Mouse (Mus musculus): ENCODE measurements around the gene Tmem144. TPM values are rescaled to one million over a fixed set of nuclear protein-coding genes. Genes with fewer than 3 reads are reported as not detected.

Tmem144 gene
- total and polyA plus RNA-seq, 3 experiments: 0.59 to 2.0 (median 1.3) TPM

GRCm38 (mm10) chr3:79841475-79841874, 11.1 kb downstream of the Tmem144 start:
- Histone ChIP-seq H3K4me2 (ENCODE audit: insufficient read depth, low read depth, poor library complexity, severe bottlenecking) (peak overlapping the region; percentile 44; the same call in 1 of the 2 replicates), H3K36me3 (replicated peaks in 1 of 2; ENCODE audit: control insufficient read depth in 1 of 2, insufficient read depth in 1 of 2, low read length in 1 of 2) (no peaks in the 10 kb centered on the region), H3K4me3 (replicated peaks in 1 of 3; ENCODE audit: low read depth in 2 of 3, low read length in 2 of 3, poor library complexity in 1 of 3) (peak overlapping the region; percentile 24 to 28 (median 27)), H3K27me3 (replicated peaks) (no peaks in the 10 kb centered on the region), H3K27ac (ENCODE audit: insufficient read depth, low read depth) (no peak overlapping the region), H3K4me1 (ENCODE audit: control insufficient read depth in 1 of 2, insufficient read depth in 2 of 2) (no peaks in the 10 kb centered on the region; a peak in 1 of 4 replicates), H3K79me2 (replicated peaks; ENCODE audit: control insufficient read depth, extremely low read depth, insufficient read depth, poor library complexity, severe bottlenecking) (no peaks in the 10 kb centered on the region), H3K9ac (ENCODE audit: insufficient read depth, low read depth) (no peak overlapping the region), H3K9me3 (replicated peaks; ENCODE audit: low read length) (no peaks in the 10 kb centered on the region)
- no peak for DNase-seq (ENCODE audit: extremely low read depth)
- in situ Hi-C loops (cut with MboI; ENCODE audit: low pct_ligation_motif_present, low pct_unique_long_range_greater_than_20kb, low sequenced_read_pairs): no loop called here
- dilution Hi-C loops (cut with MboI; ENCODE audit: extremely low pct_ligation_motif_present, extremely low pct_unique_long_range_greater_than_20kb, low sequenced_read_pairs): no loop called here
- no peak for TF ChIP-seq POLR2AphosphoS2 (IDR thresholded peaks at IDR 0.05; ENCODE audit: low read depth, low read length)
- TF ChIP-seq ZMIZ1 (IDR thresholded peaks at IDR 0.05; ENCODE audit: low read depth, low read length): no peak
- TF ChIP-seq KAT2A (IDR thresholded peaks at IDR 0.05; ENCODE audit: insufficient replicate concordance, low read length): no peak
- no peak for TF ChIP-seq ZC3H11A (IDR thresholded peaks at IDR 0.05; ENCODE audit: low read depth, low read length)
- TF ChIP-seq BHLHE40 (IDR thresholded peaks at IDR 0.05; ENCODE audit: low read depth, low read length): no peak
- TF ChIP-seq RAD21 (IDR thresholded peaks at IDR 0.05; ENCODE audit: low read depth, low read length): no peak
- no peak for TF ChIP-seq GABPA (IDR thresholded peaks at IDR 0.05; ENCODE audit: insufficient replicate concordance, low read depth, low read length)
- no peak for TF ChIP-seq MYC (IDR thresholded peaks at IDR 0.05; ENCODE audit: low read depth, low read length)
- no peak for TF ChIP-seq HCFC1 (IDR thresholded peaks at IDR 0.05; ENCODE audit: low read depth, low read length)
- TF ChIP-seq EP300 (IDR thresholded peaks at IDR 0.05; ENCODE audit: low read length): no peak
- no peak for TF ChIP-seq USF1 (IDR thresholded peaks at IDR 0.05; ENCODE audit: low read depth, low read length)
- TF ChIP-seq JUN (IDR thresholded peaks at IDR 0.05; ENCODE audit: insufficient read depth, low read depth, low read length): no peak
- no peak for TF ChIP-seq RCOR1 (conservative IDR thresholded peaks at IDR 0.05; ENCODE audit: low read depth, low read length)
- no peak for TF ChIP-seq ETS1 (conservative IDR thresholded peaks at IDR 0.05; ENCODE audit: low read depth, low read length)
- no peak for TF ChIP-seq CHD1 (IDR thresholded peaks at IDR 0.05; ENCODE audit: low read depth, low read length)
- TF ChIP-seq ELF1 (IDR thresholded peaks at IDR 0.05; ENCODE audit: low read depth, low read length): no peak
- no peak for TF ChIP-seq MEF2A (IDR thresholded peaks at IDR 0.05; ENCODE audit: borderline replicate concordance, low read depth, low read length)
- no peak for TF ChIP-seq PAX5 (IDR thresholded peaks at IDR 0.05; ENCODE audit: low read length)
- no peak for TF ChIP-seq JUND (conservative IDR thresholded peaks at IDR 0.05; ENCODE audit: low read depth, low read length)

DNA sequence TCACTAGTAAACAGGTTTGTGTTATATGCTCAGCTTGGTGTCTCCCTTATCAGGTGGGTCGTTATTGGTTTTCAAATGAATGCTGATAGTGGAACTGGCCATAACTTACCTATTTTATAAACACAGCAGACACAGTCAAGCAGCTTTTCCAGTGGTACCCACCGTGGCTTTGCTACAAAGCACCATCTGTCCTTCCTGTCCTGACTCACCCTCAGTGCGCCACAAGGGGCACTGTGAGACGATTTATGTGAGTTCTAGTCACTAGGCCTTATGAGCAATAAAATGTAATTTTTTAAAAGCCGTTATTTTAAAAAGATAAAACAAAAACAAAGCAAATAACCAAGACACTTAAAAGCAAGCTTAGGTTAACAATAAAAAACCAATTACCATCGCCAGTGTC, 13.8 kb downstream of the Tmem144 start:
- H3K9me3 ChIP-seq (replicated peaks; ENCODE audit: low read length): no peaks in the 10 kb centered on the region
- no peak overlapping the region for H3K4me2 ChIP-seq (ENCODE audit: insufficient read depth, low read depth, poor library complexity, severe bottlenecking)
- no peak overlapping the region for H3K9ac ChIP-seq (ENCODE audit: insufficient read depth, low read depth)
- H3K27me3 ChIP-seq (replicated peaks): no peaks in the 10 kb centered on the region
- dilution Hi-C loops (cut with MboI; ENCODE audit: extremely low pct_ligation_motif_present, extremely low pct_unique_long_range_greater_than_20kb, low sequenced_read_pairs) (no loop called here), in situ Hi-C loops (cut with MboI; ENCODE audit: low pct_ligation_motif_present, low pct_unique_long_range_greater_than_20kb, low sequenced_read_pairs) (no loop called here)
- no peaks in the 10 kb centered on the region for H3K79me2 ChIP-seq (replicated peaks; ENCODE audit: control insufficient read depth, extremely low read depth, insufficient read depth, poor library complexity, severe bottlenecking)
- DNase-seq (ENCODE audit: extremely low read depth): peak; percentile 29
- H3K27ac ChIP-seq (ENCODE audit: insufficient read depth, low read depth): no peak overlapping the region
- H3K36me3 ChIP-seq (replicated peaks in 1 of 2; ENCODE audit: control insufficient read depth in 1 of 2, insufficient read depth in 1 of 2, low read length in 1 of 2): no peaks in the 10 kb centered on the region
- H3K4me1 ChIP-seq (ENCODE audit: control insufficient read depth in 1 of 2, insufficient read depth in 2 of 2): no peaks in the 10 kb centered on the region
- TF ChIP-seq KAT2A (IDR thresholded peaks at IDR 0.05; ENCODE audit: insufficient replicate concordance, low read length): no peak
- no peak for TF ChIP-seq ZC3H11A (IDR thresholded peaks at IDR 0.05; ENCODE audit: low read depth, low read length)
- TF ChIP-seq PAX5 (IDR thresholded peaks at IDR 0.05; ENCODE audit: low read length): no peak
- TF ChIP-seq ELF1 (IDR thresholded peaks at IDR 0.05; ENCODE audit: low read depth, low read length): no peak
- peak in 1 of 2 experiments; percentile 53; a peak in 2 of 4 replicates for TF ChIP-seq CTCF (conservative IDR thresholded peaks at IDR 0.05 in 1 of 2, IDR thresholded peaks at IDR 0.05 in 1 of 2; ENCODE audit: low read depth in 2 of 2, low read length in 2 of 2)
- no peak overlapping the region for H3K4me3 ChIP-seq (replicated peaks in 1 of 3; ENCODE audit: low read depth in 2 of 3, low read length in 2 of 3, poor library complexity in 1 of 3)
